Mouse (Mus musculus): ENCODE data around the gene Pla2g10. TPM values are rescaled to one million over a fixed set of nuclear protein-coding genes. Genes with fewer than 3 reads are reported as not detected.

Gene Pla2g10
- polyA plus RNA-seq, 1 experiment from 2014 or later = 0.15 TPM

DNA sequence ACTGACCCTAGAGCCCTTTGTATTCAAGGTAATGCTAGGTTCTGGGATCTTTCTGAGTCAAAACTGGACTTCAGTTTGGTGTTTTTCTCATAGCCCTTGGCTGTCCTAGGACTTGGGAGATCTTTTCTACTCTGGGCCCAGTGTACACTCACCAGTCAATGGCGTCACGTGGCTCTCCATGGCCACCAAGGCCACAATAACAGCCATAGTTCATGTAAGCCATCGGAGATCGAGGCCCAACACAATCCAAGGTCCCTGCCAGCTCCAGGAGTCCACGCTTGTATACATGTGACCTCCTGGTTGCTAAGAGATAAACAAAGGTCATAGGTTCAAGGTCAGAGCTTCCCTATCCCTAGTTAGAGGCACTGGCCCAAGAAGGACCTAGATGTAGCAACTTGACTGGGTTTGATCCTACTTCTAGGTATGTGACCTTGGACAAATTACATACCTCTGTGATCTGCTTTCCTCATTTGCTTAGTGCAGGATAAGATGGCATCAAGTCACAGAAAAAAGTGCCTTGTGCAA is 2.9 kb downstream of the Pla2g10 start:
- no peak for ATAC-seq (ENCODE audit: insufficient number of reproducible peaks, insufficient read depth, low FRiP score, low TSS enrichment, low read depth)
- H3K4me1 ChIP-seq = no peaks in the 10 kb centered on the region; the same call in 1 of the 2 replicates
- no peaks in the 10 kb centered on the region for H3K36me3 ChIP-seq
- no peak overlapping the region for H3K4me2 ChIP-seq
- H3K4me3 ChIP-seq = no peak overlapping the region
- no peak overlapping the region for H3K9ac ChIP-seq
- peaks cover 6% of the 10 kb centered on the region; the same call in 1 of the 2 replicates for H3K27me3 ChIP-seq
- 86% methylated on average over 5 of the region's 5 CpGs for WGBS
- no peak overlapping the region for H3K27ac ChIP-seq
- H3K9me3 ChIP-seq = no peaks in the 10 kb centered on the region

- Histone ChIP-seq H3K9ac (no peak overlapping the region), H3K27me3 (no peaks in the 10 kb centered on the region), H3K27ac (no peak overlapping the region), H3K4me2 (no peak overlapping the region), H3K4me3 (no peak overlapping the region), H3K9me3 (no peaks in the 10 kb centered on the region), H3K36me3 (no peaks in the 10 kb centered on the region), H3K4me1 (no peaks in the 10 kb centered on the region)
- WGBS = 39% methylated on average over 10 of the region's 10 CpGs
- no peak for ATAC-seq (ENCODE audit: insufficient number of reproducible peaks, insufficient read depth, low FRiP score, low TSS enrichment, low read depth)
These were observed 7.8 kb downstream of the Pla2g10 start for GRCm38 (mm10) chr16:13722937-13723336.

- H3K4me1 ChIP-seq = no peaks in the 10 kb centered on the region
- H3K36me3 ChIP-seq = no peaks in the 10 kb centered on the region
- WGBS = 85% methylated on average over 2 of the region's 2 CpGs
- no peak for ATAC-seq (ENCODE audit: insufficient number of reproducible peaks, insufficient read depth, low FRiP score, low TSS enrichment, low read depth)
- H3K4me3 ChIP-seq = no peak overlapping the region
- no peaks in the 10 kb centered on the region for H3K27me3 ChIP-seq
- no peak overlapping the region for H3K9ac ChIP-seq
- no peak overlapping the region for H3K27ac ChIP-seq
- H3K9me3 ChIP-seq = no peaks in the 10 kb centered on the region
- H3K4me2 ChIP-seq = no peak overlapping the region
These were observed 13.8 kb downstream of the Pla2g10 start for GRCm38 (mm10) chr16:13716821-13717553.

DNA sequence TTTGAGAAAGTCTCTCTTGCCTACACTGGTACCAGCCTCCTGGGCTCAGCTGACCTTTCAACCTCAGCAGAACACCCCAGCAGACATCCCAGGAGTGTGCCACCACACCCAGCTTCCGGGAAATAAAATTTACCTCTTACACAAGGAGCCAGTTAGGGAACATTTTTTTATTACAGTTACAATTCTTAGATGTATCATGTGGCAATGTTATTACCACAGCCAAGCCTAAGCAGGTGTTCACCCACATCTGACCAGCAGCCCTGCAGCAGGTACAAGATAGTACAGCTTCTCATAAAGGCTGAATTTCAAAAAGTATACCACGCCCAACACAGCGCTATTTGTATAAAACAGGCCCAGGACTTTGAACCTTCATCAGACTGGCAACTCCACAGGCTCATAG is 15.9 kb downstream of the Pla2g10 start:
- Histone ChIP-seq H3K4me1 (no peaks in the 10 kb centered on the region), H3K27me3 (no peaks in the 10 kb centered on the region), H3K36me3 (no peaks in the 10 kb centered on the region), H3K9me3 (no peaks in the 10 kb centered on the region), H3K27ac (no peak overlapping the region), H3K9ac (no peak overlapping the region), H3K4me2 (no peak overlapping the region), H3K4me3 (no peak overlapping the region)
- no peak for ATAC-seq (ENCODE audit: insufficient number of reproducible peaks, insufficient read depth, low FRiP score, low TSS enrichment, low read depth)
- 89% methylated on average over 3 of the region's 3 CpGs for WGBS

DNA sequence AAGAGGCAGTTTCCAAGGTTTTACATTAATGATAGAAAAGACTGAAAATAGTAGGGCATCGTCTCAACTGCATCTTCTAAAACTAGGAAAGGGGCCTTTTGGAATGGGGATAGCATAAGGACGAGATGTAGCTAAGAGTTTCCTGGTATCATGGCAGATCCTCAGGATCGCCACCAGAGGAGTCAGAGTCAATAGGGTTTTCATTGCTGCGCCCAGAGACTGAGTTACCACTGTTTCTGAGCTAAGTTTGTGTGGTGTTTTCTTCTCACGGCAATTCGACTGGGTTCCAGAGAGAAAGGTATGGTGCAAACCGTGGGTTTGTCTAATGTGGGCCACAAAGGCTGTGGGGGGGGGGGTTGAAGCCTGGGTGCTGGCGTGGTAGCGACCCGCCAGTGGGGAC is 26.1 kb downstream of the Pla2g10 start:
- Histone ChIP-seq H3K9ac (no peak overlapping the region), H3K27ac (no peak overlapping the region), H3K9me3 (no peaks in the 10 kb centered on the region), H3K36me3 (peaks cover 41% of the 10 kb centered on the region), H3K4me1 (no peaks in the 10 kb centered on the region), H3K4me2 (no peak overlapping the region), H3K27me3 (no peaks in the 10 kb centered on the region), H3K4me3 (no peak overlapping the region)
- WGBS = 96% methylated on average over 10 of the region's 10 CpGs
- no peak for ATAC-seq (ENCODE audit: insufficient number of reproducible peaks, insufficient read depth, low FRiP score, low TSS enrichment, low read depth)

- H3K9me3 ChIP-seq = no peaks in the 10 kb centered on the region
- no peaks in the 10 kb centered on the region for H3K27me3 ChIP-seq
- no peak overlapping the region for H3K9ac ChIP-seq
- H3K4me3 ChIP-seq = no peak overlapping the region
- no peak overlapping the region for H3K4me2 ChIP-seq
- no peak for ATAC-seq (ENCODE audit: insufficient number of reproducible peaks, insufficient read depth, low FRiP score, low TSS enrichment, low read depth)
- H3K27ac ChIP-seq = no peak overlapping the region
- WGBS = 91% methylated on average over 7 of the region's 7 CpGs
- H3K4me1 ChIP-seq = no peaks in the 10 kb centered on the region
- H3K36me3 ChIP-seq = peaks cover 66% of the 10 kb centered on the region
These were observed 28.6 kb downstream of the Pla2g10 start for GRCm38 (mm10) chr16:13702184-13702583.

DNA sequence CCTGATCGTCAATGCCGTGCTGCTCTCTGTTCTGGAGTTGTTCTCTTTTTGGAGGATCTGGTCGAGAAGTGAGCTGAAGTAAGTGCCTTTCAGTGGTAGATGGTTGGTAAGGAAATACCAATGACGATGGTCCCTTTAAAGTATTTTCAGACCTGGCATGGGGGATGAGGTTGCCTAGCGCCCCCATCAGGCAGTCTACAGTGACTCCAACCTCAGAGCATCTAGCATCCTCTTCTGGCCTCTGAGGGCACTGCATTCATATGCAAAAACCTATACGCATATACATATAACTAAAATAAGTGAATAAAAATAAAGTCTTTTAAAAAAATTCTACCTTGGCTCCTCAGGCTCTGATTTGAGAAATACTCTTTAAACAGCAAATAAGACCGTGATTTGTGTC is 31.8 kb downstream of the Pla2g10 start:
- no peaks in the 10 kb centered on the region for H3K4me1 ChIP-seq
- ATAC-seq (ENCODE audit: insufficient number of reproducible peaks, insufficient read depth, low FRiP score, low TSS enrichment, low read depth) = no peak
- no peak overlapping the region for H3K27ac ChIP-seq
- peaks cover 79% of the 10 kb centered on the region for H3K36me3 ChIP-seq
- no peak overlapping the region for H3K9ac ChIP-seq
- H3K4me2 ChIP-seq = no peak overlapping the region
- H3K27me3 ChIP-seq = no peaks in the 10 kb centered on the region
- no peaks in the 10 kb centered on the region for H3K9me3 ChIP-seq
- WGBS = 90% methylated on average over 7 of the region's 7 CpGs
- no peak overlapping the region for H3K4me3 ChIP-seq

DNA sequence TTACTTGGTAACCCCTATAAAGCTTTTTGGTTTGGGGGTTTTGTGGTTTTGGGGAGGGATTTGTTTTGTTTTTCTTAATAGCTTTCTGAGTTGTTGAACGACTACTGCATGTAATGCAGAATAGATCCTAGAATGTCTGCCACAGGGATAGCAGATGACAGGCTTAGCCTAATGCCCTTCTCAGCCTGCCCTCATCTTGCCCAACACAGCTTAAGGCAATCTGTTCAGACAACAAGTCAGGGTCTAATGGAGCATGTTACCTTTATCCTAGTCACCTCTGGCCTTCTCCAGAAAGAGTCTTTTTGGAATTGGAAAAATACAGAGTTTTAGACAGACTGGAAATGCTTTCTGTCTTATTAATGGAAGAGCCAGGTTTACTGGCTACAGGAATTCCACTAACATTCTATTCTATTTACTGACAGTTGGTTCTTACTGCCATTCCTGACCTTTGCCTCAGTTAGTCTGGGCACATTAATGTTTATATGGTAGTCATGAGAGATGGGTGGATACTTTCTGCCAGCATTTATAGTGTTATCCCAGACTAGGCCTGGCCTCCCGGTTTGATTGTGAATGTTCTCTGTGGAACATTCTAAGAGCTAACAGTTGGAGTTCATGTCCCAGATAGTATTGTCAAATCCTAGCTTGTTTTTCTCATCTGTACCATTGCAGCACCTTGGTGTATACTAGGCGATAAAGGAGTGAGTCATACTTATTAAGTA is 52.0 kb downstream of the Pla2g10 start:
- no peak overlapping the region for H3K4me2 ChIP-seq
- H3K4me1 ChIP-seq = no peaks in the 10 kb centered on the region
- no peak overlapping the region for H3K27ac ChIP-seq
- no peak overlapping the region for H3K4me3 ChIP-seq
- H3K9ac ChIP-seq = no peak overlapping the region
- H3K9me3 ChIP-seq = no peaks in the 10 kb centered on the region
- H3K36me3 ChIP-seq = peaks cover 27% of the 10 kb centered on the region
- no peaks in the 10 kb centered on the region for H3K27me3 ChIP-seq
- no peak for ATAC-seq (ENCODE audit: insufficient number of reproducible peaks, insufficient read depth, low FRiP score, low TSS enrichment, low read depth)
- WGBS = 81% methylated on average over 3 of the region's 3 CpGs

GRCm38 (mm10) chr16:13674511-13674910 is 56.3 kb downstream of the Pla2g10 start:
- peaks cover 10% of the 10 kb centered on the region for H3K4me1 ChIP-seq
- H3K4me2 ChIP-seq = no peak overlapping the region
- WGBS = 88% methylated on average over 3 of the region's 3 CpGs
- H3K36me3 ChIP-seq = peaks cover 22% of the 10 kb centered on the region
- ATAC-seq (ENCODE audit: insufficient number of reproducible peaks, insufficient read depth, low FRiP score, low TSS enrichment, low read depth) = no peak
- H3K9me3 ChIP-seq = no peaks in the 10 kb centered on the region
- no peak overlapping the region for H3K27ac ChIP-seq
- H3K9ac ChIP-seq = no peak overlapping the region
- H3K27me3 ChIP-seq = no peaks in the 10 kb centered on the region
- H3K4me3 ChIP-seq = no peak overlapping the region

DNA sequence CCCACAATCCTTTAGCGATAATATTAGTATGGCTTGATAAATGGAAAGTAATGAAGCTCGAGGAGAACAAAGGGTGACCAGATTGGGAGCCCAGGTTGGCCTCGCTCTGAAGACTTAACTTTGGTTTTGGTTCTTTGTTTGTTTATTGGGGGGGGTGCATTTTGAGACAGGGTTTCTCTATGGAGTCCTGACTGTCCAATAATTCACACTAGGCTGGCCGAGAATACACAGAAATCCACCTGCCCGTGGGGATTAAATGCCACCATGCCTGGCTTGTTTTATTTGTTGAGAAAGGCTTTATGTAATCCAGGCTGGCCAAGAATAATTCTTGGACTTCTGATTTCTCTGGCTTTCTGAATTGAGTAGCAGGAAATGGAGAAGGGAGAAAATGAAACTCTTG is 57.7 kb downstream of the Pla2g10 start:
- H3K4me3 ChIP-seq = peak overlapping the region; percentile 97
- peak overlapping the region; percentile 77 for H3K4me2 ChIP-seq
- WGBS = 78% methylated on average over 5 of the region's 5 CpGs
- H3K27me3 ChIP-seq = no peaks in the 10 kb centered on the region
- H3K4me1 ChIP-seq = peaks cover 10% of the 10 kb centered on the region
- no peak overlapping the region for H3K9ac ChIP-seq
- ATAC-seq (ENCODE audit: insufficient number of reproducible peaks, insufficient read depth, low FRiP score, low TSS enrichment, low read depth) = no peak
- H3K9me3 ChIP-seq = no peaks in the 10 kb centered on the region
- no peak overlapping the region for H3K27ac ChIP-seq
- H3K36me3 ChIP-seq = peaks cover 19% of the 10 kb centered on the region

GRCm38 (mm10) chr16:13672386-13672898 is 58.3 kb downstream of the Pla2g10 start:
- peak overlapping the region; percentile 97 for H3K4me3 ChIP-seq
- peak; percentile 30; the same call in 1 of the 2 replicates for ATAC-seq (ENCODE audit: insufficient number of reproducible peaks, insufficient read depth, low FRiP score, low TSS enrichment, low read depth)
- peak overlapping the region; percentile 95 for H3K9ac ChIP-seq
- peaks cover 10% of the 10 kb centered on the region for H3K4me1 ChIP-seq
- peak overlapping the region; percentile 77 for H3K4me2 ChIP-seq
- no peaks in the 10 kb centered on the region for H3K9me3 ChIP-seq
- no peaks in the 10 kb centered on the region for H3K27me3 ChIP-seq
- 2% methylated on average over 20 of the region's 20 CpGs for WGBS
- H3K36me3 ChIP-seq = peaks cover 13% of the 10 kb centered on the region
- peak overlapping the region; percentile 89 for H3K27ac ChIP-seq
